Mouse (Mus musculus) intestine, postnatal 0 days (tissue): Measurements from ENCODE around the gene Slc7a3. TPM values are rescaled to one million over a fixed set of nuclear protein-coding genes. Genes with fewer than 3 reads are reported as not detected.

Experiments used
- ATAC-seq: fragments of 200-750 bp; cut with Nextera tagmentation; 2 replicates; pipeline ENCODE4 v1.8.0; 2017; ENCODE audit warnings: mild to moderate bottlenecking, moderate TSS enrichment, moderate library complexity
- H3K27ac ChIP-seq: fragments of 300-500 bp; sonication (generic); 2 replicates; pipeline ENCODE4 v1.5.1; 2014; ENCODE audit warnings: mild to moderate bottlenecking, low read depth, low read length, moderate library complexity
- H3K27me3 ChIP-seq: fragments of 300-500 bp; sonication (generic); replicated peaks from 2 replicates; pipeline ENCODE4 v1.6.1; 2014; ENCODE audit warnings: low read length, mixed read lengths; ENCODE audit not compliant: control insufficient read depth, insufficient read depth
- H3K36me3 ChIP-seq: fragments of 300-500 bp; sonication (generic); 2 replicates; pipeline ENCODE4 v1.6.1; 2014; ENCODE audit warnings: mild to moderate bottlenecking, moderate library complexity; ENCODE audit not compliant: control insufficient read depth, insufficient read depth
- H3K4me1 ChIP-seq: fragments of 300-500 bp; sonication (generic); replicated peaks from 2 replicates; pipeline ENCODE4 v1.6.1; 2014; ENCODE audit warnings: antibody characterized with exemption, low read length, mixed read lengths; ENCODE audit not compliant: control insufficient read depth, insufficient read depth
- H3K4me2 ChIP-seq: fragments of 300-500 bp; sonication (generic); replicated peaks from 2 replicates; pipeline ENCODE4 v1.6.1; 2014; ENCODE audit warnings: low read depth, mild to moderate bottlenecking, moderate library complexity
- H3K4me3 ChIP-seq: fragments of 300-500 bp; sonication (generic); 2 replicates; pipeline ENCODE4 v1.5.1; 2014; ENCODE audit warnings: low read depth, low read length
- H3K9ac ChIP-seq: fragments of 300-500 bp; sonication (generic); 2 replicates; pipeline ENCODE4 v1.6.1; 2014; ENCODE audit warnings: mild to moderate bottlenecking, low read depth, low read length
- H3K9me3 ChIP-seq: fragments of 300-500 bp; sonication (generic); 2 replicates; pipeline ENCODE4 v1.6.1; 2016; ENCODE audit warnings: mixed run types; ENCODE audit not compliant: control insufficient read depth
- CTCF ChIP-seq: sonication (generic); IDR thresholded peaks from 2 replicates; pipeline ENCODE4 v1.5.1; 2016; ENCODE audit warnings: low read depth, mild to moderate bottlenecking, control low read depth, antibody characterized with exemption, moderate library complexity
- WGBS: fragments of 180-500 bp; shearing (Covaris S2); extraction: QIAGEN DNeasy Blood & Tissue Kit; methylation state at CpG from one replicate; pipeline ENCODE4 v1.1.7; 2014; 5-methylcytosine and 5-hydroxymethylcytosine counted together
- polyA plus RNA-seq: library from polyadenylated mRNA; unstranded; fragments of >200 nt; fragmentation: Nextera tagmentation; extraction: Ambion mirVana; gene quantifications from 2 replicates; pipeline ENCODE4 v1.2.1, GENCODE M21; 2015

The Slc7a3 gene
- polyA plus RNA-seq = 0.61 and 0.74 TPM in 2 replicates

- 50% methylated on average over 11 of the region's 11 CpGs for WGBS
- no peaks in the 10 kb centered on the region for H3K27me3 ChIP-seq
- H3K4me1 ChIP-seq = no peaks in the 10 kb centered on the region
- no peak for ATAC-seq
- no peak for TF ChIP-seq CTCF
- no peak within 1 kb of the TSS for H3K27ac ChIP-seq
- no peaks in the 10 kb centered on the region for H3K36me3 ChIP-seq
- no peaks in the 10 kb centered on the region for H3K9me3 ChIP-seq
- H3K4me2 ChIP-seq = peak within 1 kb of the TSS; percentile 57
- no peak within 1 kb of the TSS for H3K9ac ChIP-seq
- H3K4me3 ChIP-seq = 0 out of 2 replicates have a peak within 1 kb of the TSS, but pooled peaks have one; percentile 7
Measured at GRCm38 (mm10) chrX:101085920-101086319, at the start of gene Slc7a3. Gene Slc7a3 (minus strand): TSS chrX:101086020.

- Histone ChIP-seq H3K4me3 (no peak overlapping the region), H3K4me1 (no peaks in the 10 kb centered on the region), H3K9ac (no peak overlapping the region), H3K27ac (no peak overlapping the region), H3K9me3 (no peaks in the 10 kb centered on the region), H3K4me2 (no peak overlapping the region; the same call in 1 of the 2 replicates), H3K27me3 (no peaks in the 10 kb centered on the region), H3K36me3 (no peaks in the 10 kb centered on the region)
- WGBS = 36% methylated on average over 12 of the region's 12 CpGs
- TF ChIP-seq CTCF = peak; percentile 70
- 0 out of 2 replicates have a peak, but pooled peaks have one; percentile 4 for ATAC-seq
Measured at GRCm38 (mm10) chrX:101131992-101132791, 46.4 kb upstream of the Slc7a3 start.

- Histone ChIP-seq H3K9me3 (no peaks in the 10 kb centered on the region), H3K4me2 (no peak overlapping the region), H3K27ac (no peak overlapping the region), H3K4me3 (no peak overlapping the region), H3K4me1 (no peaks in the 10 kb centered on the region), H3K9ac (no peak overlapping the region), H3K27me3 (no peaks in the 10 kb centered on the region), H3K36me3 (no peaks in the 10 kb centered on the region)
- peak; percentile 76 for TF ChIP-seq CTCF
- WGBS = 25% methylated on average over 7 of the region's 7 CpGs
- no peak for ATAC-seq
Measured at GRCm38 (mm10) chrX:101131001-101131400, 45.2 kb upstream of the Slc7a3 start.

GRCm38 (mm10) chrX:101128559-101128958, 42.7 kb upstream of the Slc7a3 start:
- no peak for TF ChIP-seq CTCF
- WGBS = 74% methylated on average over 2 of the region's 2 CpGs
- Histone ChIP-seq H3K4me3 (no peak overlapping the region), H3K4me2 (no peak overlapping the region), H3K27ac (no peak overlapping the region), H3K36me3 (no peaks in the 10 kb centered on the region), H3K27me3 (no peaks in the 10 kb centered on the region), H3K9me3 (no peaks in the 10 kb centered on the region), H3K9ac (no peak overlapping the region), H3K4me1 (no peaks in the 10 kb centered on the region)
- no peak for ATAC-seq

GRCm38 (mm10) chrX:101126977-101127376, 41.2 kb upstream of the Slc7a3 start:
- H3K9me3 ChIP-seq = no peaks in the 10 kb centered on the region
- no peak overlapping the region for H3K4me3 ChIP-seq
- H3K4me2 ChIP-seq = no peak overlapping the region
- no peaks in the 10 kb centered on the region for H3K4me1 ChIP-seq
- H3K27ac ChIP-seq = no peak overlapping the region
- no peak; the same call in 1 of the 2 replicates for ATAC-seq
- no peaks in the 10 kb centered on the region for H3K36me3 ChIP-seq
- WGBS = 41% methylated on average over 2 of the region's 2 CpGs
- H3K9ac ChIP-seq = no peak overlapping the region
- no peak for TF ChIP-seq CTCF
- no peaks in the 10 kb centered on the region for H3K27me3 ChIP-seq

GRCm38 (mm10) chrX:101126474-101126955, 40.7 kb upstream of the Slc7a3 start:
- TF ChIP-seq CTCF = peak; percentile 13; the same call in 1 of the 2 replicates
- peak; percentile 74 for ATAC-seq
- Histone ChIP-seq H3K27ac (no peak overlapping the region), H3K4me3 (no peak overlapping the region), H3K36me3 (no peaks in the 10 kb centered on the region), H3K4me1 (no peaks in the 10 kb centered on the region), H3K4me2 (no peak overlapping the region), H3K9me3 (no peaks in the 10 kb centered on the region), H3K27me3 (no peaks in the 10 kb centered on the region), H3K9ac (no peak overlapping the region)
- WGBS = 58% methylated on average over 7 of the region's 7 CpGs
